Mouse (Mus musculus) midbrain, embryonic 11.5 days (tissue): Measurements from ENCODE around the gene Aldh3b1. TPM values are rescaled to one million over a fixed set of nuclear protein-coding genes. Genes with fewer than 3 reads are reported as not detected.

Source experiments
- ATAC-seq: fragments of 200-750 bp; cut with Nextera tagmentation; 2 replicates; pipeline ENCODE4 v1.8.0; 2017; ENCODE audit warnings: moderate TSS enrichment, moderate library complexity; ENCODE audit not compliant: low FRiP score
- DNase-seq: peaks from one replicate; pipeline ENCODE4 v3.0.0; 2015; ENCODE audit warnings: low spot score; ENCODE audit errors: missing footprints
- H3K27ac ChIP-seq: fragments of 300-500 bp; sonication (generic); 2 replicates; pipeline ENCODE4 v1.5.1; 2014; ENCODE audit warnings: low read depth, low read length
- H3K27me3 ChIP-seq: fragments of 300-500 bp; sonication (generic); 2 replicates; pipeline ENCODE4 v1.6.1; 2014; ENCODE audit warnings: mild to moderate bottlenecking, low read length, moderate library complexity, mixed read lengths; ENCODE audit not compliant: control insufficient read depth, insufficient read depth
- H3K36me3 ChIP-seq: fragments of 300-500 bp; sonication (generic); 2 replicates; pipeline ENCODE4 v1.6.1; 2014; ENCODE audit warnings: mild to moderate bottlenecking, low read length, moderate library complexity, mixed read lengths; ENCODE audit not compliant: control insufficient read depth, insufficient read depth
- H3K4me1 ChIP-seq: fragments of 300-500 bp; sonication (generic); 2 replicates; pipeline ENCODE4 v1.6.1; 2014; ENCODE audit warnings: low read length; ENCODE audit not compliant: control insufficient read depth, insufficient read depth
- H3K4me2 ChIP-seq: fragments of 300-500 bp; sonication (generic); 2 replicates; pipeline ENCODE4 v1.6.1; 2014; ENCODE audit warnings: mild to moderate bottlenecking, moderate library complexity
- H3K4me3 ChIP-seq: fragments of 300-500 bp; sonication (generic); 2 replicates; pipeline ENCODE4 v1.5.1; 2014; ENCODE audit warnings: low read depth, low read length
- H3K9ac ChIP-seq: fragments of 300-500 bp; sonication (generic); 2 replicates; pipeline ENCODE4 v1.6.1; 2014; ENCODE audit warnings: low read length
- H3K9me3 ChIP-seq: fragments of 300-500 bp; sonication (generic); 2 replicates; pipeline ENCODE4 v1.6.1; 2016; ENCODE audit warnings: low read length; ENCODE audit not compliant: control insufficient read depth
- WGBS: fragments of 180-500 bp; shearing (Covaris S2); extraction: QIAGEN DNeasy Blood & Tissue Kit; methylation state at CpG from one replicate; pipeline ENCODE4 v1.1.7; 2014; 5-methylcytosine and 5-hydroxymethylcytosine counted together
- polyA plus RNA-seq: library from polyadenylated mRNA; unstranded; fragments of >200 nt; fragmentation: Nextera tagmentation; extraction: Ambion mirVana; gene quantifications from 2 replicates; pipeline ENCODE4 v1.2.1, GENCODE M21; 2014

The Aldh3b1 gene
- polyA plus RNA-seq, 1 experiment from 2014 or later, result 0.67 TPM

- 54% methylated on average over 13 of the region's 13 CpGs for WGBS
- H3K9me3 ChIP-seq, result no peaks in the 10 kb centered on the region
- no peaks in the 10 kb centered on the region for H3K27me3 ChIP-seq
- no peaks in the 10 kb centered on the region; the same call in 1 of the 2 replicates for H3K4me1 ChIP-seq
- ATAC-seq, result no peak
- H3K36me3 ChIP-seq, result no peaks in the 10 kb centered on the region
- no peak overlapping the region for H3K9ac ChIP-seq
- H3K4me3 ChIP-seq, result no peak overlapping the region
- no peak overlapping the region for H3K27ac ChIP-seq
- no peak overlapping the region for H3K4me2 ChIP-seq
- DNase-seq, result peak; percentile 84
These were observed 6.0 kb downstream of the Aldh3b1 start for GRCm38 (mm10) chr19:3923586-3923985.

- no peaks in the 10 kb centered on the region for H3K36me3 ChIP-seq
- no peak overlapping the region for H3K9ac ChIP-seq
- no peak overlapping the region for H3K4me3 ChIP-seq
- H3K4me2 ChIP-seq, result no peak overlapping the region
- DNase-seq (peak; percentile 47), ATAC-seq (no peak)
- H3K27ac ChIP-seq, result no peak overlapping the region
- WGBS, result 54% methylated on average over 10 of the region's 10 CpGs
- no peaks in the 10 kb centered on the region for H3K27me3 ChIP-seq
- no peaks in the 10 kb centered on the region; the same call in 1 of the 2 replicates for H3K4me1 ChIP-seq
- H3K9me3 ChIP-seq, result no peaks in the 10 kb centered on the region
These were observed 6.8 kb downstream of the Aldh3b1 start for GRCm38 (mm10) chr19:3922661-3923371.

- Histone ChIP-seq H3K27me3 (no peaks in the 10 kb centered on the region), H3K9ac (no peak overlapping the region), H3K4me2 (no peak overlapping the region), H3K9me3 (no peaks in the 10 kb centered on the region), H3K36me3 (no peaks in the 10 kb centered on the region), H3K4me1 (no peaks in the 10 kb centered on the region; the same call in 1 of the 2 replicates), H3K27ac (no peak overlapping the region), H3K4me3 (no peak overlapping the region)
- DNase-seq, result peak; percentile 21
- ATAC-seq, result no peak
These were observed 9.7 kb downstream of the Aldh3b1 start for GRCm38 (mm10) chr19:3919928-3920327.

- Histone ChIP-seq H3K9me3 (no peaks in the 10 kb centered on the region), H3K4me3 (no peak overlapping the region), H3K4me1 (peaks cover 10% of the 10 kb centered on the region), H3K36me3 (no peaks in the 10 kb centered on the region), H3K9ac (no peak overlapping the region), H3K27ac (no peak overlapping the region), H3K27me3 (no peaks in the 10 kb centered on the region), H3K4me2 (no peak overlapping the region)
- ATAC-seq (no peak), DNase-seq (peak; percentile 53)
- 77% methylated on average over 11 of the region's 11 CpGs for WGBS
These were observed 12.9 kb downstream of the Aldh3b1 start for GRCm38 (mm10) chr19:3916727-3917126.

GRCm38 (mm10) chr19:3914535-3914934 is 15.1 kb downstream of the Aldh3b1 start:
- ATAC-seq (no peak), DNase-seq (no peak)
- Histone ChIP-seq H3K4me1 (peaks cover 11% of the 10 kb centered on the region), H3K27ac (no peak overlapping the region), H3K9me3 (no peaks in the 10 kb centered on the region), H3K27me3 (no peaks in the 10 kb centered on the region), H3K9ac (no peak overlapping the region), H3K4me2 (no peak overlapping the region), H3K36me3 (no peaks in the 10 kb centered on the region), H3K4me3 (no peak overlapping the region)
- WGBS, result 97% methylated on average over 5 of the region's 5 CpGs

- Histone ChIP-seq H3K4me1 (peaks cover 11% of the 10 kb centered on the region), H3K4me2 (peak overlapping the region; percentile 57), H3K36me3 (peaks cover 2% of the 10 kb centered on the region; the same call in 1 of the 2 replicates), H3K27me3 (no peaks in the 10 kb centered on the region), H3K4me3 (peak overlapping the region; percentile 67), H3K9me3 (no peaks in the 10 kb centered on the region), H3K9ac (peak overlapping the region; percentile 68; the same call in 1 of the 2 replicates), H3K27ac (no peak overlapping the region)
- ATAC-seq, result no peak
- DNase-seq, result peak; percentile 75
- WGBS, result 89% methylated on average over 8 of the region's 8 CpGs
These were observed 15.9 kb downstream of the Aldh3b1 start for GRCm38 (mm10) chr19:3913692-3914091.

GRCm38 (mm10) chr19:3912337-3913204 is 17.0 kb downstream of the Aldh3b1 start, which contains the start of gene Ndufs8:
Gene Ndufs8 (minus strand): TSS chr19:3912774.
- H3K27me3 ChIP-seq, result no peaks in the 10 kb centered on the region
- under 1% methylated on average over 43 of the region's 43 CpGs for WGBS
- peak within 1 kb of the TSS; percentile 68 for H3K4me2 ChIP-seq
- peak within 1 kb of the TSS; percentile 67 for H3K4me3 ChIP-seq
- H3K27ac ChIP-seq, result peak within 1 kb of the TSS; percentile 71
- peak; percentile 98 for ATAC-seq
- peak within 1 kb of the TSS; percentile 69 for H3K9ac ChIP-seq
- peaks cover 10% of the 10 kb centered on the region; the same call in 1 of the 2 replicates for H3K36me3 ChIP-seq
- peak; percentile 98 for DNase-seq
- H3K9me3 ChIP-seq, result no peaks in the 10 kb centered on the region
- H3K4me1 ChIP-seq, result peaks cover 11% of the 10 kb centered on the region

GRCm38 (mm10) chr19:3910206-3910605 is 19.4 kb downstream of the Aldh3b1 start:
- Histone ChIP-seq H3K4me1 (peaks cover 22% of the 10 kb centered on the region), H3K4me2 (no peak overlapping the region), H3K27me3 (no peaks in the 10 kb centered on the region; the same call in 1 of the 2 replicates), H3K27ac (no peak overlapping the region), H3K36me3 (peaks cover 10% of the 10 kb centered on the region; the same call in 1 of the 2 replicates), H3K9ac (no peak overlapping the region), H3K4me3 (no peak overlapping the region), H3K9me3 (no peaks in the 10 kb centered on the region)
- 81% methylated on average over 5 of the region's 5 CpGs for WGBS
- ATAC-seq, result no peak
- DNase-seq, result peak; percentile 23
